Mouse (Mus musculus) liver, postnatal 0 days (tissue): Measurements from ENCODE around the gene Agtr1b.

ENCODE experiments used
- CTCF ChIP-seq: sonication (generic); IDR thresholded peaks from 2 replicates; pipeline ENCODE4 v1.5.1; 2016; ENCODE audit warnings: antibody characterized with exemption, low read depth
- EP300 ChIP-seq: IDR thresholded peaks from 2 replicates; pipeline ENCODE4 v1.6.1; 2016; ENCODE audit warnings: antibody characterized with exemption, low read depth, mild to moderate bottlenecking

- TF ChIP-seq EP300 (no peak), CTCF (no peak)
These were observed 78.2 kb downstream of the Agtr1b start for GRCm38 (mm10) chr3:20288761-20289160.
